Mouse (Mus musculus) ES-Bruce4 (cell line): ENCODE results near the gene Fam184b.

ENCODE experiments used
- CTCF ChIP-seq: IDR thresholded peaks from one replicate; pipeline ENCODE4 v1.8.1; 2011; ENCODE audit warnings: low read depth, low read length
- POLR2A ChIP-seq: IDR thresholded peaks from one replicate; pipeline ENCODE4 v1.8.1; 2011; ENCODE audit warnings: low read length; ENCODE audit not compliant: insufficient read depth

- TF ChIP-seq POLR2A (no peak), CTCF (no peak)
Observed at GRCm38 (mm10) chr5:45679955-45680354, 40.5 kb upstream of the Fam184b start.
